ENCODE assay signal across 28 mouse cellular contexts in genomic region chr15:95874726-95875125, GRCm38 (mm10).
A peak's percentile ranks its signal among the peaks of the same experiment; 100 is the strongest.
DNase-seq lines count a peak whose midpoint lies in the region; ATAC-seq and TF ChIP-seq lines count a peak whose summit lies in the region.
"Had no signal": no experiment of that assay in that cellular context is flagged by ENCODE, and none has a peak within 500 bp of the region (broad histone marks: within the 10 kb centered on the region; RNA-seq: fewer than 3 reads in every experiment).

No protein-coding gene starts in this region.

- no peak overlapping the region for H3K9ac ChIP-seq in heart, embryonic 14.5 days (ENCODE audit: low read length)
- H3K9ac ChIP-seq in embryonic facial prominence, embryonic 11.5 days (replicated peaks; ENCODE audit: low read length), result no peak overlapping the region
- no peak overlapping the region for H3K9ac ChIP-seq in stomach, embryonic 14.5 days (replicated peaks; ENCODE audit: low read depth, low read length)
- H3K9ac ChIP-seq in neural tube, embryonic 15.5 days (replicated peaks), result no peak overlapping the region
- H3K9ac ChIP-seq: embryonic facial prominence, embryonic 15.5 days; forebrain, embryonic 13.5 days; hindbrain, embryonic 15.5 days; limb, embryonic 15.5 days; liver, embryonic 13.5 days; neural tube, embryonic 12.5 days had no signal

- intact Hi-C loops in heart, postnatal 25 days (cut with DNase I), result loop anchor here (5.0 kb wide), 2 partner anchors 68 to 82 kb away; partner anchors contain the start of gene Ano6
- intact Hi-C loops in left cerebral cortex, adult 2 months (cut with DNase I), result no loop called here

- no peaks in the 10 kb centered on the region for H3K9me3 ChIP-seq in heart, embryonic 14.5 days (ENCODE audit: control insufficient read depth, low read length)
- no peaks in the 10 kb centered on the region for H3K9me3 ChIP-seq in embryonic facial prominence, embryonic 11.5 days (replicated peaks; ENCODE audit: control insufficient read depth, low read length)
- no peaks in the 10 kb centered on the region for H3K9me3 ChIP-seq in stomach, embryonic 14.5 days (ENCODE audit: control insufficient read depth, low read depth, low read length)
- H3K9me3 ChIP-seq in neural tube, embryonic 15.5 days (replicated peaks), result no peaks in the 10 kb centered on the region
- H3K9me3 ChIP-seq: embryonic facial prominence, embryonic 15.5 days; forebrain, embryonic 13.5 days; hindbrain, embryonic 15.5 days; limb, embryonic 10.5 days; limb, embryonic 15.5 days; liver, embryonic 13.5 days; neural tube, embryonic 12.5 days had no signal

- H3K4me2 ChIP-seq in heart, embryonic 14.5 days (ENCODE audit: low read length), result no peak overlapping the region
- H3K4me2 ChIP-seq in embryonic facial prominence, embryonic 11.5 days (ENCODE audit: low read depth, low read length), result no peak overlapping the region
- no peak overlapping the region for H3K4me2 ChIP-seq in stomach, embryonic 14.5 days (replicated peaks; ENCODE audit: low read depth, low read length)
- H3K4me2 ChIP-seq in neural tube, embryonic 15.5 days, result no peak overlapping the region
- H3K4me2 ChIP-seq: embryonic facial prominence, embryonic 15.5 days; forebrain, embryonic 13.5 days; hindbrain, embryonic 15.5 days; limb, embryonic 15.5 days; liver, embryonic 13.5 days; midbrain, embryonic 11.5 days; neural tube, embryonic 12.5 days had no signal

- H3K27me3 ChIP-seq in heart, embryonic 14.5 days (ENCODE audit: control insufficient read depth, insufficient read depth, low read length), result no peaks in the 10 kb centered on the region
- H3K27me3 ChIP-seq in embryonic facial prominence, embryonic 11.5 days (ENCODE audit: control insufficient read depth, insufficient read depth, low read length), result no peaks in the 10 kb centered on the region
- H3K27me3 ChIP-seq in stomach, embryonic 14.5 days (ENCODE audit: control insufficient read depth, insufficient read depth, low read length), result no peaks in the 10 kb centered on the region
- H3K27me3 ChIP-seq in neural tube, embryonic 15.5 days (replicated peaks), result no peaks in the 10 kb centered on the region
- H3K27me3 ChIP-seq: embryonic facial prominence, embryonic 15.5 days; forebrain, embryonic 13.5 days; hindbrain, embryonic 15.5 days; limb, embryonic 15.5 days; liver, embryonic 13.5 days; neural tube, embryonic 12.5 days had no signal

- H3K4me1 ChIP-seq in heart, embryonic 14.5 days (ENCODE audit: control insufficient read depth in 2 of 2, insufficient read depth in 2 of 2, low read length in 2 of 2), result peaks cover 16 to 26% of the 10 kb centered on the region in 2 experiments
- no peaks in the 10 kb centered on the region for H3K4me1 ChIP-seq in embryonic facial prominence, embryonic 11.5 days (ENCODE audit: control insufficient read depth, insufficient read depth, low read length)
- H3K4me1 ChIP-seq in stomach, embryonic 14.5 days (ENCODE audit: control insufficient read depth, insufficient read depth, low read length), result no peaks in the 10 kb centered on the region
- no peaks in the 10 kb centered on the region for H3K4me1 ChIP-seq in neural tube, embryonic 15.5 days
- H3K4me1 ChIP-seq: embryonic facial prominence, embryonic 15.5 days; forebrain, embryonic 13.5 days; hindbrain, embryonic 15.5 days; limb, embryonic 10.5 days; limb, embryonic 15.5 days; neural tube, embryonic 12.5 days had no signal

- no peak overlapping the region for H3K4me3 ChIP-seq in heart, embryonic 14.5 days (ENCODE audit: control insufficient read depth in 1 of 2, insufficient read depth in 1 of 2, low read depth in 1 of 2, low read length in 2 of 2)
- no peak overlapping the region for H3K4me3 ChIP-seq in layer of hippocampus, adult 2 months
- H3K4me3 ChIP-seq in embryonic facial prominence, embryonic 11.5 days (ENCODE audit: low read depth, low read length), result no peak overlapping the region
- H3K4me3 ChIP-seq in stomach, embryonic 14.5 days (ENCODE audit: low read depth, low read length), result no peak overlapping the region
- H3K4me3 ChIP-seq in left cerebral cortex, adult 2 months, result no peak overlapping the region
- no peak overlapping the region for H3K4me3 ChIP-seq in neural tube, embryonic 15.5 days (replicated peaks)
- H3K4me3 ChIP-seq: embryonic facial prominence, embryonic 15.5 days; forebrain, embryonic 13.5 days; hindbrain, embryonic 15.5 days; limb, embryonic 10.5 days; limb, embryonic 15.5 days; liver, embryonic 13.5 days; myocyte; neural tube, embryonic 12.5 days had no signal

- no peak for DNase-seq in heart, postnatal 25 days (ENCODE audit: low spot score)
- DNase-seq in layer of hippocampus, adult 2 months (ENCODE audit: low spot score in 2 of 2), result no peak
- DNase-seq in layer of hippocampus, adult 9-10 months (ENCODE audit: low spot score), result no peak
- peak; percentile 39 for DNase-seq in embryonic facial prominence, embryonic 11.5 days (ENCODE audit: low spot score)
- DNase-seq in left cerebral cortex, adult 2 months (ENCODE audit: extremely low spot score in 1 of 2, low spot score in 2 of 2), result no peak
- DNase-seq: adrenal gland, postnatal 10 days; B cell, adult 2 months; cerebellum, adult 8-10 months; cerebellum, postnatal 36 days; gastrocnemius, postnatal 14 days; kidney, adult 11 months; kidney, postnatal 25 days; liver, embryonic 13.5 days; lung, adult 2 months; lung, postnatal 36 days had no signal

- peak overlapping the region; percentile 25 to 33; a peak in 1 of 4 replicates for H3K27ac ChIP-seq in heart, embryonic 14.5 days (replicated peaks in 1 of 2; ENCODE audit: control insufficient read depth in 1 of 2, insufficient read depth in 1 of 2, low read depth in 2 of 2, low read length in 2 of 2)
- H3K27ac ChIP-seq in layer of hippocampus, adult 2 months, result 0 out of 2 replicates have a peak overlapping the region, but pooled peaks have one; percentile 37
- no peak overlapping the region for H3K27ac ChIP-seq in embryonic facial prominence, embryonic 11.5 days (replicated peaks; ENCODE audit: low read depth, low read length)
- 0 out of 2 replicates have a peak overlapping the region, but pooled peaks have one; percentile 10 for H3K27ac ChIP-seq in stomach, embryonic 14.5 days (ENCODE audit: low read length)
- H3K27ac ChIP-seq in left cerebral cortex, adult 2 months, result no peak overlapping the region
- H3K27ac ChIP-seq in neural tube, embryonic 15.5 days (replicated peaks), result no peak overlapping the region
- H3K27ac ChIP-seq: forebrain, embryonic 13.5 days; hindbrain, embryonic 15.5 days; limb, embryonic 10.5 days; limb, embryonic 15.5 days; liver, embryonic 13.5 days; neural tube, embryonic 12.5 days had no signal

- no peak for ATAC-seq in heart, embryonic 14.5 days (ENCODE audit: insufficient number of reproducible peaks, insufficient read depth, low FRiP score, low read depth)
- no peak for ATAC-seq in embryonic facial prominence, embryonic 11.5 days (replicated peaks; ENCODE audit: insufficient number of reproducible peaks, low FRiP score, low TSS enrichment, low read depth)
- no peak for ATAC-seq in stomach, embryonic 14.5 days (ENCODE audit: insufficient number of reproducible peaks, insufficient read depth, low FRiP score, low read depth)
- no peak for ATAC-seq in neural tube, embryonic 15.5 days (ENCODE audit: low FRiP score)
- ATAC-seq: forebrain, embryonic 13.5 days; inflammation-experienced regulatory T-cells, adult 6 months; midbrain, embryonic 16.5 days had no signal

- 43% methylated on average over 8 of the region's 8 CpGs for WGBS in heart, embryonic 14.5 days
- 62% methylated on average over 8 of the region's 8 CpGs for WGBS in embryonic facial prominence, embryonic 11.5 days
- WGBS in stomach, embryonic 14.5 days, result 60% methylated on average over 8 of the region's 8 CpGs
- WGBS in neural tube, embryonic 15.5 days, result 86% methylated on average over 8 of the region's 8 CpGs

- no peaks in the 10 kb centered on the region for H3K36me3 ChIP-seq in heart, embryonic 14.5 days (ENCODE audit: control insufficient read depth, insufficient read depth, low read length)
- H3K36me3 ChIP-seq in embryonic facial prominence, embryonic 11.5 days (replicated peaks; ENCODE audit: control insufficient read depth, insufficient read depth, low read depth, low read length), result no peaks in the 10 kb centered on the region
- no peaks in the 10 kb centered on the region for H3K36me3 ChIP-seq in stomach, embryonic 14.5 days (ENCODE audit: control insufficient read depth, insufficient read depth, low read length)
- H3K36me3 ChIP-seq in neural tube, embryonic 15.5 days, result no peaks in the 10 kb centered on the region
- H3K36me3 ChIP-seq: embryonic facial prominence, embryonic 15.5 days; hindbrain, embryonic 15.5 days; limb, embryonic 15.5 days; liver, embryonic 13.5 days; neural tube, embryonic 12.5 days had no signal

- TF ChIP-seq CTCF in layer of hippocampus, adult 2 months (conservative IDR thresholded peaks at IDR 0.05), result no peak
- TF ChIP-seq CTCF in left cerebral cortex, adult 2 months (IDR thresholded peaks at IDR 0.05), result no peak

Comparison
In these comparisons a context has a peak if more than half of its experiments do, and no peak if none do; other contexts are left out.
1. H3K27ac ChIP-seq: peak in heart, embryonic 14.5 days (2 of 2), layer of hippocampus, adult 2 months (single experiment) and stomach, embryonic 14.5 days (single experiment); none in embryonic facial prominence, embryonic 11.5 days (single experiment), left cerebral cortex, adult 2 months (single experiment) and neural tube, embryonic 15.5 days (single experiment).